Mouse (Mus musculus): ENCODE measurements around the gene Plekha6.

GRCm38 (mm10) chr1:133265114-133265766 is 101.2 kb downstream of the Plekha6 start:
- TF ChIP-seq CTCF (IDR thresholded peaks at IDR 0.05; ENCODE audit: control insufficient read depth, insufficient read depth, insufficient replicate concordance, low read depth, low read length) (no peak), POLR2A (IDR thresholded peaks at IDR 0.05; ENCODE audit: control insufficient read depth, low read depth, low read length) (no peak)

Measured in testis, adult 2 months (tissue).